8 mouse cellular contexts compared by ENCODE assay signal in the genomic region with DNA sequence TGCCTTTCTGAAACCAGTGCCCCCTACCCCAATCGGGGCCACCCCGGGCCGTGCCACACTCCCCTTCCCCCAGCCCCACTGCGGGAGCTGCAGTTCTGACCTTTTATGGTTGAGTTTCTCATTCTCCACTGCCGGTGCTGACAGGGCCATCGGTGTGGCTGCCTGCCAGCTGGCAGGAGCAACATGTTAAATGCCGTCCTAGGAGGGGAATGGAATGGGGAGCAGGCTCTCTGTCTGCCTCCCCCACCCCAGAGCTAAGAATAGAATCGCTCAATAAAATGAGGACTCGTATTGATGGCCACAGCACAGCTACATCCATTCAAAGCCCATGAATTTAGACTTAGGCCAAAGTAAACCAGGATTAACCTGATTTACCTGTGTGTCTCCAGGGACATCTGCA.
DNase-seq lines count a peak whose midpoint lies in the region; ATAC-seq and TF ChIP-seq lines count a peak whose summit lies in the region.

No protein-coding gene starts in this region.

- peaks cover 3% of the 10 kb centered on the region for H3K9me3 ChIP-seq in midbrain, embryonic 16.5 days (replicated peaks; ENCODE audit: control insufficient read depth, low read length, poor library complexity, severe bottlenecking)
- H3K9me3 ChIP-seq in midbrain, embryonic 10.5 days (replicated peaks) = 0 out of 2 replicates have a peak, but pooled peaks cover 3% of the 10 kb centered on the region
- no peaks in the 10 kb centered on the region for H3K9me3 ChIP-seq in hindbrain, embryonic 16.5 days (ENCODE audit: control insufficient read depth, low read length)
- H3K9me3 ChIP-seq in liver, embryonic 12.5 days (replicated peaks) = no peaks in the 10 kb centered on the region

- H3K4me3 ChIP-seq in midbrain, embryonic 16.5 days (ENCODE audit: low read depth, low read length) = no peak overlapping the region
- no peak overlapping the region for H3K4me3 ChIP-seq in midbrain, embryonic 10.5 days
- H3K4me3 ChIP-seq in gastrocnemius, adult 2 months = no peak overlapping the region
- H3K4me3 ChIP-seq in hindbrain, embryonic 16.5 days (ENCODE audit: low read length) = no peak overlapping the region
- no peak overlapping the region for H3K4me3 ChIP-seq in liver, embryonic 12.5 days
- H3K4me3 ChIP-seq in small intestine, adult 2 months (ENCODE audit: low read depth, low read length) = no peak overlapping the region

- H3K27ac ChIP-seq in midbrain, embryonic 16.5 days (ENCODE audit: low read length) = no peak overlapping the region
- H3K27ac ChIP-seq in midbrain, embryonic 10.5 days (replicated peaks) = no peak overlapping the region
- peak overlapping the region; percentile 76 for H3K27ac ChIP-seq in gastrocnemius, adult 2 months
- no peak overlapping the region for H3K27ac ChIP-seq in hindbrain, embryonic 16.5 days (ENCODE audit: low read depth, low read length)
- H3K27ac ChIP-seq in liver, embryonic 12.5 days = 0 out of 2 replicates have a peak overlapping the region, but pooled peaks have one; percentile 5
- peak overlapping the region; percentile 53; the same call in 1 of the 2 replicates for H3K27ac ChIP-seq in small intestine, adult 2 months (ENCODE audit: insufficient read depth, low read depth, low read length)

- H3K27me3 ChIP-seq in midbrain, embryonic 16.5 days (ENCODE audit: control insufficient read depth, insufficient read depth, low read depth, low read length) = no peaks in the 10 kb centered on the region; the same call in 1 of the 2 replicates
- peaks cover 15% of the 10 kb centered on the region for H3K27me3 ChIP-seq in midbrain, embryonic 10.5 days (ENCODE audit: low read depth, poor library complexity, severe bottlenecking)
- no peaks in the 10 kb centered on the region for H3K27me3 ChIP-seq in hindbrain, embryonic 16.5 days (replicated peaks; ENCODE audit: control insufficient read depth, insufficient read depth, low read length)
- no peaks in the 10 kb centered on the region for H3K27me3 ChIP-seq in liver, embryonic 12.5 days (replicated peaks)
- H3K27me3 ChIP-seq in small intestine, adult 2 months (ENCODE audit: control insufficient read depth, insufficient read depth, low read length) = no peaks in the 10 kb centered on the region

- peak; percentile 28; the same call in 1 of the 2 replicates for ATAC-seq in midbrain, embryonic 16.5 days
- peak; percentile 71 for ATAC-seq in hindbrain, embryonic 16.5 days
- no peak for ATAC-seq in liver, embryonic 12.5 days

- TF ChIP-seq CTCF in gastrocnemius, adult 2 months (IDR thresholded peaks at IDR 0.05) = no peak
- no peak for TF ChIP-seq CTCF in small intestine, adult 2 months (IDR thresholded peaks at IDR 0.05; ENCODE audit: extremely low read depth, insufficient read length, insufficient replicate concordance, low read depth, low read length)

- H3K36me3 ChIP-seq in midbrain, embryonic 16.5 days (ENCODE audit: control insufficient read depth, insufficient read depth, low read length) = no peaks in the 10 kb centered on the region
- H3K36me3 ChIP-seq in midbrain, embryonic 10.5 days = peaks cover 27% of the 10 kb centered on the region
- H3K36me3 ChIP-seq in hindbrain, embryonic 16.5 days (ENCODE audit: control insufficient read depth, insufficient read depth, low read length) = no peaks in the 10 kb centered on the region
- 0 out of 2 replicates have a peak, but pooled peaks cover 6% of the 10 kb centered on the region for H3K36me3 ChIP-seq in liver, embryonic 12.5 days
- peaks cover 70% of the 10 kb centered on the region for H3K36me3 ChIP-seq in small intestine, adult 2 months (ENCODE audit: control insufficient read depth, insufficient read depth, low read length)

- H3K4me2 ChIP-seq in midbrain, embryonic 16.5 days (ENCODE audit: low read length) = no peak overlapping the region
- H3K4me2 ChIP-seq in hindbrain, embryonic 16.5 days (ENCODE audit: low read length) = no peak overlapping the region
- no peak overlapping the region for H3K4me2 ChIP-seq in liver, embryonic 12.5 days

- H3K9ac ChIP-seq in midbrain, embryonic 16.5 days (ENCODE audit: low read depth, low read length) = no peak overlapping the region
- no peak overlapping the region for H3K9ac ChIP-seq in hindbrain, embryonic 16.5 days (ENCODE audit: low read depth, low read length)
- no peak overlapping the region for H3K9ac ChIP-seq in liver, embryonic 12.5 days

- 39% methylated on average over 9 of the region's 9 CpGs for WGBS in midbrain, embryonic 16.5 days
- WGBS in midbrain, embryonic 10.5 days = 73% methylated on average over 9 of the region's 9 CpGs
- 23% methylated on average over 9 of the region's 9 CpGs for WGBS in hindbrain, embryonic 16.5 days
- 48% methylated on average over 9 of the region's 9 CpGs for WGBS in liver, embryonic 12.5 days (ENCODE audit: insufficient replicate concordance)
- 5% methylated on average over 9 of the region's 9 CpGs for WGBS in small intestine, adult 2 months

- peaks cover 4% of the 10 kb centered on the region; the same call in 1 of the 2 replicates for H3K4me1 ChIP-seq in midbrain, embryonic 16.5 days (ENCODE audit: control insufficient read depth, insufficient read depth, low read length)
- peaks cover 35% of the 10 kb centered on the region for H3K4me1 ChIP-seq in midbrain, embryonic 10.5 days
- peaks cover 5% of the 10 kb centered on the region for H3K4me1 ChIP-seq in hindbrain, embryonic 16.5 days (ENCODE audit: control insufficient read depth, insufficient read depth, low read depth, low read length)
- peaks cover 22% of the 10 kb centered on the region for H3K4me1 ChIP-seq in liver, embryonic 12.5 days
- peaks cover 5% of the 10 kb centered on the region for H3K4me1 ChIP-seq in small intestine, adult 2 months (ENCODE audit: control insufficient read depth, insufficient read depth, insufficient read length, low read length)

- no peak for DNase-seq in midbrain, embryonic 10.5 days (ENCODE audit: low spot score)
- peak; percentile 80 for DNase-seq in gastrocnemius, adult 2 months
- DNase-seq in thymus, postnatal 14 days = no peak
- no peak for DNase-seq in layer of hippocampus, adult 8-10 months (ENCODE audit: low spot score in 2 of 2)

- intact Hi-C loops in gastrocnemius, adult 2 months (cut with DNase I) = loop anchor here (2.0 kb wide), 1 partner anchor 38 kb away; no protein-coding TSS in a partner anchor

- TF ChIP-seq POLR2A in small intestine, adult 2 months (IDR thresholded peaks at IDR 0.05; ENCODE audit: low read depth, low read length) = no peak

Comparison
In these comparisons a context has a peak if more than half of its experiments do, and no peak if none do; other contexts are left out.
1. H3K27ac ChIP-seq: peak in gastrocnemius, adult 2 months (single experiment), liver, embryonic 12.5 days (single experiment) and small intestine, adult 2 months (single experiment); none in midbrain, embryonic 16.5 days (single experiment), midbrain, embryonic 10.5 days (single experiment) and hindbrain, embryonic 16.5 days (single experiment).